Mouse (Mus musculus) ES-CJ7 (cell line): Measurements from ENCODE around the gene Adra2a.
A peak's percentile ranks its signal among the peaks of the same experiment; 100 is the strongest.

Source experiments
- DNase-seq: peaks from one replicate; pipeline ENCODE4 v3.0.0; 2011; ENCODE audit warnings: low read depth, low spot score

Gene Adra2a

DNA sequence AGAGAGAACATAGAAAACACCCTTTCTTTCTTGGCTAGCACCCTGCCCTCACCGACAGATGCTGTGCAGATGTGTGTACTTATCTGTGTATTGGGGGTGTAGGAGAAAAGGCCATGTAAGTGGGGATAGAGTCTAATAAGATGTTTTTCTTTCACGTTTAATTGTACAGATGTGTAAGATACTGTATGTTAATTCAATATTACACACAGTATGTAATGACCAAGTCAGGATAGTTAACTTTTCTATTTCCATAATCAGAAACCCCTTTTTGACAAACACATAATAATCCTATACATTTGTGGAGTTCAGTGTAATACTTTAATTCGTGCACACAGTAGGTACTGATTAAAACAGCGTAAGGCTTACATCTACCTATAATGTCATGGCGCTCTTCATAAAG, at the start of gene Adra2a:
TSS of gene Adra2a (plus strand) at position 301 of the 400 bp plus-strand sequence.
- DNase-seq: no peak

DNA sequence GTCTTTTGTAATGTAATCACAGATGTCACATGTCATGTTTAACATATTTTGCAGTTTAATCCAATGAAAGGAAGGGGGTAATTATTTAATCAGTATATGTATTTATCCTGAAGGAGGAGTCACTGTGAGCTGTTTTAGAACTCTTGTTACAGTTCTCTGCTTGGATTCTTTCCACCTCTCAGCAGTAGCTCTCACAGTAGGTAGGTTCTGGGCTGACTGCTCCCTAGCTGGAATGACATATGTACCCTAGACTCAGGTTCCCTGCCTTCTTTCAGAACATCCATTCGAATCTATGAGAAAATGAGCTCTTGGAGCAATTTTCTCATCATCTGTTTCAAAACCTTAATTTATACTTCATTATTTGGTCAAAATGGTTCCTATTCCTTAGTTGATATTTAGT, 49.7 kb upstream of the Adra2a start:
- DNase-seq: peak; percentile 47

DNA sequence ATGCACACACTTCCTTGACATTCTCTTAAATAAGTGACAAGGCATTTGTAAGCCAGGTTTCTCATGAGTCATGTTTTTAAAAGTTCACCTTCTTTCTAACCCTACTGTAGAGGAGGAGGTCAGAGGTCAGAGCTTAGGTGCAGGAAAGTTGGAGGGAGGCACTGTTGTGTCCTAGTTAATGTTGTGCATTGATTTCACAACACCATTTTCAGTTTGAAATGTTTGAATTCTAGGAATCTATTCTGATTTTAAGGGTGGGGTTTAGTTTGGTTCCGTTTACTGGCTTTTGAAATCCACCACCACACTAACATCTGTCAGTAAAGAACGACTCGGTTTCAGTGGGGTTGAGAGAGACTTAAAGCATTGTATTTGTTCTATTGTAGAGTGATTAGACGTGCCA, 33.0 kb upstream of the Adra2a start:
- no peak for DNase-seq

DNA sequence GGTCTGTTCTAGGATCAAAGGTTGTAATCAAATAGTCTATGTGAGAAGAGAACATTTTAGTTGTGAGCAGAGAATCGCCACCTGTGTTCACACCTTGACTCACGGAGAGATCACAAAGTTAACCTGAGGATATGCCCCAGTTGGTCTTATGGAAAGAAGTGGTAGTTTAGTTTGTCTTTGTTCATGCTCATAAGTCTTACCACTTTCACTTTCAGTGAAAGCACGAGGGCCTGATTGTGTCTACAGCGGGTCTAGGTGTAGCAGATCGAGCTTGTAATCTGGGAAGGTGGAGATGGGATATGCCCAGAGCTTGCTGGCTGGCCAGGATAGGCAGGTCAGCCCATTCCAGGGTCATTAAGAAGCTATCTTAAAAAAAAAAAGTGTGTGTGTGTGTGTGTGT, 29.0 kb upstream of the Adra2a start:
- no peak for DNase-seq

DNA sequence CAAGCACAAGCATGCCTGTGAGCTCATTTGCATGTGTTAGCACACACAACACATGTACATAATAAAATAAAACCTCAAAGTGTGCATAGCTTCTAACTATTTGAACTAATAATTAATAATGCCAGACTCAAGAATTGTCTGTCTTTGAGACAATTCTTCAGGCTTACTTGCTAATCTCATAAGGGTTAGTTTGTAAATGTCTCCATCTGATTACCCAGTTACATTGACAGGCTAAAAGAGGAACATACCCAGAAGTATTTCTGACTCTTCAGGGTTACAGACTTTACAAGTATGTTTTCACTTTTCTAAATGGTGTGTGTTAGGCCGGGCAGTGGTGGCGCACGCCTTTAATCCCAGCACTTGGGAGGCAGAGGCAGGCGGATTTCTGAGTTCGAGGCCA, 28.4 kb upstream of the Adra2a start:
- DNase-seq: no peak

DNA sequence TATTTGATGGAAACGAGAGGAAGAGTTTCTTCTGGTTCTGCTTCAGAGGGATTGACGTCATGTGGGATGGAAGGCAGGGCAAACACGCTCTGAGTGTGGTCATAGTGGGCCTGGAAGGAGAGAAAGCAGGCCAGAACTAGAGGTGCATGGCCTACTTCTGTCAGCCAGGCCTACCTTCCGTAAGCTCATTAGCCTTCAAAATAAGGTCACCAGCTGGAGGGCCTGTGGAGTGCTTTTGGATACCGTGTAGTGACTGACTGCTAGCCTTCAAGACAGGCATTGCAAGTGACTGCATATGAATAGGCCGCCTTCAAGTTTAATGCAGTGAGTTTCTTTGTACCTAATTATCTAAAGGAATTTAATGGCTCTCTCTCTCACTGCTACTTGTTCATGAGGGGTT, 8.9 kb upstream of the Adra2a start:
- no peak for DNase-seq

DNA sequence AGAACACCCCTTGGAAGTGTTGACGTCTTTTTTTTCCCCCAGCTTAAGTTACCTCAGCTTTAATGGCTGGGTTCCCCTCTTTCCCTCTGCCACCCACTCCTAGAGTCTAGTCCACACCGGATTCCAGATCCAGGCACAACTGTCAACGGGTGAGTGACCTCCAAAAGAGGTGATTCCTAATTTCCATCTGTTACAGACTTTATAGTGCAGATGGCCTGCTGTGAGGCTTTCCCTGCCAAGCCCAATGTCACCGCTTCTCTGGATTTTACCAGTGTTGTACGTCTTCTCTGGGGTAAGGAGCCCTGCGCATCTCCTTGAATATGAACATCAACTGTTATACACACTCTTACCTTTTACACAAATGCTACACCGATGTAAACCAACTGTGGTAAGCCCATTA, 4.5 kb upstream of the Adra2a start:
- peak; percentile 59 for DNase-seq

DNA sequence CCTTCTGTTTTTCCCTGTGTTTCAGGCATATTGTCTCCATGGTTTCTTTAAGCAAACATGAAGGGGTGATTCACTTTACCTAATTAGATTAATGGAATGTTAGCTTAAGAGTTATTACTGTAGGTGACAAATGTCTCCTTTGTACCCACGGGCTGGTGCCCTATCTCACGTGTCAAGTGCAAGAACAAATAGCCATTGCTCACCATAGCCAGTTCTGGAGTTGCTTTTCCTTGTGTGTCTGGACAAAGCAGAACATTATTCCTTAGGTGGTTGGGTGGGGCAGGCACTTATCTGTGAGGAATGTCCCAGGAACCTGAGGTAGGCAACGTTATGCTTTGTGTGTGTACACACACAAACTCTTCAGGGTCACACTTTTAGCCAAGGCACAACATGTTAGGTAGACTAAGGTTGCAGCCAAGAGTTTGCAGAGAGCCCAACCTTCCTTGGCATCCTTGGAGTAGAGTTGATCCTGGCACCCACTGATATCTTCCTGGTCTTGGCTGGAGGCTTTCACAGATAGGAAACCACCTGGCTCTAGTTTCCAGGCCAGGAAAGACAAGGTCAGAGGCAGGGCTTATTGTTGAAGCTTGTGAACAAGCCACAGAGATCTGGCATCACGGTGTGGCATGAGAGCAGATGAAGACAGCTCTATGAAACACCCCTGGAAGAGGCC, 3.5 kb upstream of the Adra2a start:
- no peak for DNase-seq

DNA sequence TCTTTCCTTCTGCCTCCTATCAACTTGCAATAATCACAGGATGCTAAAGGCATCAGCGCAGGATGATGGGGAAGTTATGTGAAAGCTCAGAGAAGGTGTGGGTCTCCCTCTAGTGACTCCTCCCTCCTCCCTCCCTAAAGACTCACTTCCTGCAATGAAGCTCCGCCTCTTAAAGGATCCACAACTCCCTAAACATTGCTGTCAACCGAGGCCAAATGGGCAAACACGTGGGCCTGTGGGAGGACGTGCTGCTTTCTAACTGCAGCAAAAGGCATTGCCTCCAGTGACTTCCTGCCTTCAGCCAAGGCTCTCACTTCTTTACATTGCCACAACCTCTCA, 3.0 kb upstream of the Adra2a start:
- no peak for DNase-seq

DNA sequence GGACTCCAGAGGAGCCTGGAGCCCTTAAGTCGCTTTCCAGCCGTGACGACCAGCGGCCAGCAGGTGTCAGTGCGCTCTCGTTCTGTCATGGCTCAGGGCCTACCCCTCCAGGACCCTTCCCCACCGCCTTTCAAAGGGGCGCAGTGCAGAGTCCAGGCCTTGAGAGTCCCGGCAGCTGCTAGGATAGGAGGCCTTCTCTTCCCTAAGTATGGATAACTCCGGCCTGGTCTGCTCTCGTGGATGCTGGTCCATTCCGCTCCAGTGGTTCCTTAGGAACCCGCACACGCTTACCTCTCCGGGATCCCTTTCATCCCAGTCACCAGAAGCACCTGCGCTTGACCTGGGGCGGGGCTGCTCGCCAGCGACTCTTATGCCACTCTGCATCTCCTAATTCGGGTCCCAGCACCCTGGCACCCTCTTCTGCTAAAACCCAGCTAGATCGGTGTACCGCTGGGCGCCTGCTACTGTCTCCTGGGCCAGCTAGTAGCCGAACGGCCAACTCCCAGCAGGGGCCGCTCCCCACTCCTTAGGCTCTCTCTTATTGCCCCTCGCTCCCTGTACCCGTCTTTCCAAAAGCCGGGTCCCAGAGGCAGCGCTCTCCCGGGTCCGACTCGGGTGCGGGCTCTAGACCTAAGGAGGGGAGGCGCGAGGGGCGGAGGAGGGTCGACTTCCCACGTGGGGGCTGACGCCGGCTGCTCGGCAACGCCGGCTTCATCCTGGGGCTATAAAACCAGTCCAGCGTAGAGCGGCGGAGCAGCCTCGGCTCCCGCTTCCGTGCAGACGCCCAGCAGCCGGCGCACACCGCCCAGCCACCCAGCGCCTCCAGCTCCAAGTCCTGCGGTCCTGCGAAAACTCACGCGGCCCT, 788 bp downstream of the Adra2a start:
- peak; percentile 82 for DNase-seq

DNA sequence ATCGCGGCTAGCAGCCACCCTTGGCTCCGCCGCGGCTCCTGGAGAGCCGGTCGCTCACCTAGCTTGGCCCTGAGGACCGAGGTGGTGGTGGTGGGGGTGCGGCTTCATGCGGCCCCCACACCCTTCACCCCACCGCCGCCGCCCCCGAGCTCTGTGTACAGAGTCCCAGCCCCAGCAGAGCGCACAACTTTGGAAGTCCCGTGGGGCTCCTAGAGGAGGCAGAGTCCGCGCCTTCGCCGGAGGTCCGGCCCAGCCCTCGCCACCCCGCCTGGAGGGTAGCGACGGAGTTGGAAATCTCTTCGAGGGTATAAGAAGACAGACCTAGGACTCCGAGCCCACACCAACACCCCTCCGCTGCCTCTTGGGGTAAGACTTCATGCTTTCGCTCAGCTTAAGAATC, 1.5 kb downstream of the Adra2a start:
- DNase-seq: no peak

DNA sequence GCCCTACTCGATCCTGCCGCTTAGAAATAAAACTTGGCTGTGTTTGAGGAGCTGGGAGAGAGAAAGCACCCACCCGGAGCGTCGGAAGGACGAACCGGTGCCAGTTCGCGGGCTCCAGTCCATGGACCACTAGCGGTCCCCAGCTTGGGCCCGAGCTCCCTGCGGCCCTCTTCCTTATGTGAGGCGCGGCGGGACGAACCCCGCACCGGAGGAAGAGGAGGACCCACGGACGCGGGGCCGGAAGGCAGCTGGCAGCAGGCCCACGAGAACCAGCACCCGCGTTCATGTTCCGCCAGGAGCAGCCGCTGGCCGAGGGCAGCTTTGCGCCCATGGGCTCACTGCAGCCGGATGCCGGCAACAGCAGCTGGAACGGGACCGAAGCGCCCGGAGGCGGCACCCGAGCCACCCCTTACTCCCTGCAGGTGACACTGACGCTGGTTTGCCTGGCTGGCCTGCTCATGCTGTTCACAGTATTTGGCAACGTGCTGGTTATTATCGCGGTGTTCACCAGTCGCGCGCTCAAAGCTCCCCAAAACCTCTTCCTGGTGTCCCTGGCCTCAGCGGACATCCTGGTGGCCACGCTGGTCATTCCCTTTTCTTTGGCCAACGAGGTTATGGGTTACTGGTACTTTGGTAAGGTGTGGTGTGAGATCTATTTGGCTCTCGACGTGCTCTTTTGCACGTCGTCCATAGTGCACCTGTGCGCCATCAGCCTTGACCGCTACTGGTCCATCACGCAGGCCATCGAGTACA, 2.2 kb downstream of the Adra2a start:
- DNase-seq: no peak

DNA sequence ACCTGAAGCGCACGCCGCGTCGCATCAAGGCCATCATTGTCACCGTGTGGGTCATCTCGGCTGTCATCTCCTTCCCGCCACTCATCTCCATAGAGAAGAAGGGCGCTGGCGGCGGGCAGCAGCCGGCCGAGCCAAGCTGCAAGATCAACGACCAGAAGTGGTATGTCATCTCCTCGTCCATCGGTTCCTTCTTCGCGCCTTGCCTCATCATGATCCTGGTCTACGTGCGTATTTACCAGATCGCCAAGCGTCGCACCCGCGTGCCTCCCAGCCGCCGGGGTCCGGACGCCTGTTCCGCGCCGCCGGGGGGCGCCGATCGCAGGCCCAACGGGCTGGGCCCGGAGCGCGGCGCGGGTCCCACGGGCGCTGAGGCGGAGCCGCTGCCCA, 2.7 kb downstream of the Adra2a start:
- DNase-seq: no peak

DNA sequence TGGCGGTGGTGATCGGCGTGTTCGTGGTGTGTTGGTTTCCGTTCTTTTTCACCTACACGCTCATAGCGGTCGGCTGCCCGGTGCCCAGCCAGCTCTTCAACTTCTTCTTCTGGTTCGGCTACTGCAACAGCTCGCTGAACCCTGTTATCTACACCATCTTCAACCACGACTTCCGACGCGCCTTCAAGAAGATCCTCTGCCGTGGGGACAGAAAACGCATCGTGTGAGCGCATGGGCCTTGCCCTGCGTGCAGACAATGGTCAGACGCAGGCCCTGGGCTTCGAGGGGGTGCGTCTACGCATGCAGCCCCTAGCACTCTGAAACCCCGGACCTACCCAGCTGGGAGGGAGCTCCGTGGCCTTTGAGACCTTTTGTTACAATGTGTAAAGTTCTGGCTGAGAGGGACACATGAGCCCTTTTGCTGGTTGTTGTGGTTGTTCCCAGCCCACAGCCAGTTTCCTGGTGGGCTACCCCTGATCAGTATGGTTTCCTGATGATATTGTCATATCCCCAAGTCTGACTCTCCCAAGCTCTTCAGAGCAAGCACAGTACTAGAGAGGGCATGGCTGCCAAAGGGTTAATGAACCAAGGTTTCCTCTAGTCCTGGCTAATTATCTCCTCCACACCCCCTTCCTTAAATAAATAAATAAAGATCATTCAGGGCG, 3.6 kb downstream of the Adra2a start:
- DNase-seq: peak; percentile 21

DNA sequence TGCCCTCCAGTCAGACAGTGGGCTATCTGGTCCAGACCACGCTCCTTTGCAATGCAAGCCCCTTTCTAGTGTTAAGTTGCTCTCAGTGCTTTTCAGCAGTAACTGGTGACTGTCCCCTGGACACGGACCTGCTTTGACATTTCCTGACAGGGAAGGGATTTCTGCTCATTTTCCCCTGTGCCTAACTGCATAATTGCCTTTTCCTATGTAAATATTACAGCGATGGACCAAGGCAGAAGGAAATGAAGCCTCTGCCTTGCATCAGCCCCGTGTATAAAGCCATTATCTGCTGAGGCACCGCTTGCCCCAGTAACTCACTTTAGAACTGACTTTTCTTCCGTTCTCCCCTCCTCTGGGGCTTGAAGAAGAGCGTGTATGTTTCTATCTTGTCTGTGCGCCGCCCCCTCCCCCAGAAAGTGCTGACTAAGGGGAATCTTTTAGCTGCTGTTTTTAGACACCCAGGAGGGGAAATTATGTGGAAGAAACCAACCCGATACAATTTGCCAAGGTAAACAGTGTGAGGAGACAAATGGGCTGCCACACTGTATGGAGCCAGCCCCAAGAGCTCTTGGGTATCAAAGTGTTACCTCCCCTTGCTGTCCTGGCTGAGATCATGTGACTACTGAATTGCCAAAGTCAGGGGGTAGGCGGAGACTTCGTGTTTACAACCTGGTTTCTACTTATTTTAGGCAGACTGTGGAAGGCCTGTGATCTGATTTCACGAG, 4.4 kb downstream of the Adra2a start:
- no peak for DNase-seq

DNA sequence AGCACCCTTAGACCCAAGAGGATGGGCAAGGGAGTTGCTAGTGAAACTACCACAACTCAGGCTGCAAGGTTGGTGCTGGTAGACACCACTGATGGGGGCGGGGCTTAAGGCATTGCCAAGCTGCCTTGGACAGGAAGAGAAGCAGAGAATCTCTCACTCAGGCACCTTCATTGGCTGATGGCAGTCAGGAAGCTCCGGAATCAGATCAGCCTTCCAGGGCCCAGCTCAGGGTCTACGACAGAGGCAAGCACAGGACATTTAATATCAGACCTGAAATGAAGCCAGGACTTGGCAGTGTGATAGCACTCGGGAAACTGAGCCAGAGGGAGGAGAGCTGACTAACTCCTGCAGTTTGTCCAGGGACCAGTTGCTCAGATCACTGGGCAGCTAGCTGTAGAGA, 7.7 kb downstream of the Adra2a start:
- no peak for DNase-seq

DNA sequence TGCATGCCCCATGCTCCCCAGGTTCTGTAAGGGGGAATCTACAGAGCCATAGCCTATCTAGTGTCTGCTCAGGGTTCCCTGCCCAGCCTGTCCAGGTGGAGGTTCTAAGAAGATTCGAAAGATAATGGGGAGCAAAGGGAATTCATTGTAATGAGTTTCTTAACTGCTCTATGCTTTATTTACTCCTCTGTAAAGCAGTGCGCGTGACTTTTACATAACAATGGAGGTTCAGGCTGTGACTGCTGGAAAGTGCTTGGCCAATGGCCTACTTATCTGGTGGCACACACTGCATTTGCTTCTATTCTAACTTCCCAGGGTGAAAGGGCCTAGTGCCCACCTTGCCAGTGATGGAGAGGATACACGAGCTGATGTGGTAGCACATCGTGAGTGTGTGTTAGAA, 11.9 kb downstream of the Adra2a start:
- DNase-seq: peak; percentile 44

DNA sequence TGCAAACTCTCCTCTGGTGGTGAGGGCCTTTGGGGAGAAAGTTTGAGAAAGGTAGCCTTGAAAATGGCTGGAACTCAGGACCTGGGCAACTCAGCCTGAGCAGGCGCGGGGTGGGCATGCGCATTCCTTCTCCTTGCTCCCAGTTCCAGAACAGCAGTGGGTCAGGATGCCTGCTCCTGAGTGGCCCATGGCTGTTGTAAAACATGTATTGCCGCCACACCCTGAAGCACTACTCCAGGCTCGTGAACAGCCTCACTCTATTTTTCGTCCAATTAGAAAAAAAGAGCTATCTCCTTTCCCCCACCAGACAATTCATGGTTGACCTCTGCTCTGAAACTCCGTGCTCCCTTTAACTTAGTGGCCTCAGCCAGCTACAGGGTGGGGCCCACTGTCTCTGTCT, 24.5 kb downstream of the Adra2a start:
- no peak for DNase-seq

DNA sequence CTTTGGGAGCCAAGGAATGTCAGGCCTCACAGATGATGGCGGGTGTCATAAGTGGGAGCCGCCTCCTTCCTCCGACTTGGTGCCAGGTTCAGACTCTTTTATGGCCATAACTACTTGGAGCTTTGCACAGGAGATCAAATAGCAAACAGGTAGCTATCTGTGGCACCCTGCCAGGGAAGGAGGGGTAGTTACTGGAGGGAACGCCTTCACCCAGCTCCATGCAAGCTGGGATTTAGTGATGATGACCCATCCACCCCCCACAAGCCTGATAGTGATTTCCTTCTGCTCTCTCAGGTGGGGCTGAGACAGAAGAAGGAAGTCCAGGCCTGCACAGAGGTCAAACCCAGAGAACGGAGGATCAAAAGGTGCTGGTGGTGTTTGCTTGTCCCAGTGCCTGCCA, 26.6 kb downstream of the Adra2a start:
- no peak for DNase-seq

DNA sequence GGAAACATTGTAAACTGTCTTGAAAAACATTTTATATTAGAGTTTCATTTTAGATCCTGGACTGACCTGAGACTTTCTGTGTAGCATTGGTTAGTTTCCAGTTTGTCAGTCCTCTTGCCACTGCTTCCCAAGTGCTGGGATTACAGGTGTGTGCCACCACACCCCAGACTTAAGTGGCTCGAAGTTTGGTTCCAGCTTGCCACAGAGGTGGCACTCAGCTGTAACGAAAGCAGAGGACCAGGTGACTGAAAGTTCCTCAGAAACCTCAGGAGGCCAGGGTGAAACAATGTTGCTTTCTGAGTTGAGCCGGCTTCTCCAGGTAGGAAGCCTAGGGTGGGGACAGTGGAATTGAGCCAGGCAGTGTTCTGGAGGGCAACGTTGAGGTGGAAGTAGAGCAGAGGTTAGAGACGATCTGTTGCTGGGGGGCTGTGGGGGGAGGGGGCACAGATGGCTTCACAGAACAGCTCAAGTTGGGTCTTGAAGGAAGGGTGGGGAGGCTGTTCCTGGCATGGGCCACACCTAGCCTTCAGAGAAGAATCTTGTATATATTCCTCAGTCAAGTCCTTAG, 28.4 kb downstream of the Adra2a start:
- no peak for DNase-seq
